Mouse (Mus musculus) C2C12 (cell line): Measurements from ENCODE around the gene Cd6.

Experiments used
- CTCF ChIP-seq: IDR thresholded peaks from one replicate; pipeline ENCODE4 v1.5.1; 2011; ENCODE audit not compliant: control insufficient read depth, insufficient read depth, insufficient read length
- MAX ChIP-seq: IDR thresholded peaks from one replicate; pipeline ENCODE4 v1.6.1; 2011; ENCODE audit warnings: mild to moderate bottlenecking, control low read depth
- MYOD1 ChIP-seq: IDR thresholded peaks from one replicate; pipeline ENCODE4 v1.6.1; 2011; ENCODE audit warnings: low read depth; ENCODE audit not compliant: control insufficient read depth, insufficient read length
- MYOG ChIP-seq: IDR thresholded peaks from one replicate; pipeline ENCODE4 v1.6.1; 2011; ENCODE audit not compliant: control insufficient read depth, insufficient read length; ENCODE audit errors: extremely low read depth
- USF1 ChIP-seq: IDR thresholded peaks from one replicate; pipeline ENCODE4 v1.6.1; 2011; ENCODE audit warnings: low read depth, mild to moderate bottlenecking, control low read depth, moderate library complexity

DNA sequence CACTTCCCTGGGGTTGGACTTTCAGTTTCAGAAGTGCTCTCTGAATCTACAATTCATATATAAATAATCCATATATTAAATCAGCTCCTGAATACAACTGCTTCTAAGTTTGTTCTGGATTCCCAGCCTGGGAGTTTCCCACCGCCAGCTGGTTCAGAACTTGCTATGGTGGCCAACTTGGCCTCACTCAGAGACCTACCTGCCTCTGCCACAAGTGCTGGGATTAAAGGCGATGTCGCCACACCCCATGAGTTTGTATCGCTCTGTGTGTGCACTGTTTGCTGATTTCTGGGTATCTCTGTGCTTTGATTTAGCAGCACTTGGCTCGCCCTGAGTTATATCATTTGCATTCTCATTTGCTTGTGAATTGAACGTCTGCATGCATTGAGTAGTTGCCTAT is 77.8 kb downstream of the Cd6 start:
- no peak for TF ChIP-seq CTCF
- no peak for TF ChIP-seq USF1
- no peak for TF ChIP-seq MYOD1
- no peak for TF ChIP-seq MAX
- TF ChIP-seq MYOG: no peak
